Mouse (Mus musculus) kidney, embryonic 14.5 days (tissue): ENCODE results near the gene Sh3d21. TPM values are rescaled to one million over a fixed set of nuclear protein-coding genes. Genes with fewer than 3 reads are reported as not detected.

Experiments used
- ATAC-seq: fragments of 200-750 bp; cut with Nextera tagmentation; 2 replicates; pipeline ENCODE4 v1.8.0; 2017; ENCODE audit warnings: moderate number of reproducible peaks, mild to moderate bottlenecking, moderate TSS enrichment, moderate library complexity; ENCODE audit not compliant: low FRiP score, low TSS enrichment
- H3K27ac ChIP-seq: fragments of 300-500 bp; sonication (generic); 2 replicates; pipeline ENCODE4 v1.5.1; 2014; ENCODE audit warnings: low read depth, mild to moderate bottlenecking, low read length, moderate library complexity, mixed read lengths
- H3K27me3 ChIP-seq: fragments of 300-500 bp; sonication (generic); 2 replicates; pipeline ENCODE4 v1.6.1; 2014; ENCODE audit warnings: mild to moderate bottlenecking, low read length; ENCODE audit not compliant: control insufficient read depth, insufficient read depth
- H3K36me3 ChIP-seq: fragments of 300-500 bp; sonication (generic); 2 replicates; pipeline ENCODE4 v1.6.1; 2014; ENCODE audit warnings: low read length, mixed read lengths; ENCODE audit not compliant: control insufficient read depth, insufficient read depth
- H3K4me1 ChIP-seq: fragments of 300-500 bp; sonication (generic); 2 replicates; pipeline ENCODE4 v1.6.1; 2014; ENCODE audit warnings: low read length, mixed read lengths; ENCODE audit not compliant: control insufficient read depth, insufficient read depth
- H3K4me2 ChIP-seq: fragments of 300-500 bp; sonication (generic); replicated peaks from 2 replicates; pipeline ENCODE4 v1.6.1; 2014; ENCODE audit warnings: low read depth, mild to moderate bottlenecking, low read length
- H3K4me3 ChIP-seq: fragments of 300-500 bp; sonication (generic); 2 replicates; pipeline ENCODE4 v1.5.1; 2014; ENCODE audit warnings: mild to moderate bottlenecking, low read length
- H3K9ac ChIP-seq: fragments of 300-500 bp; sonication (generic); 2 replicates; pipeline ENCODE4 v1.6.1; 2014; ENCODE audit warnings: low read depth, mild to moderate bottlenecking, low read length, moderate library complexity
- H3K9me3 ChIP-seq: fragments of 300-500 bp; sonication (generic); 2 replicates; pipeline ENCODE4 v1.6.1; 2016; ENCODE audit warnings: low read length; ENCODE audit not compliant: control insufficient read depth
- WGBS: fragments of 180-500 bp; shearing (Covaris S2); extraction: QIAGEN DNeasy Blood & Tissue Kit; methylation state at CpG from one replicate; pipeline ENCODE4 v1.1.7; 2014; 5-methylcytosine and 5-hydroxymethylcytosine counted together
- polyA plus RNA-seq: library from polyadenylated mRNA; unstranded; fragments of >200 nt; fragmentation: Nextera tagmentation; extraction: Ambion mirVana; gene quantifications from 2 replicates; pipeline ENCODE4 v1.2.1, GENCODE M21; 2014

The Sh3d21 gene
- polyA plus RNA-seq, 1 experiment from 2014 or later = 8.7 TPM

DNA sequence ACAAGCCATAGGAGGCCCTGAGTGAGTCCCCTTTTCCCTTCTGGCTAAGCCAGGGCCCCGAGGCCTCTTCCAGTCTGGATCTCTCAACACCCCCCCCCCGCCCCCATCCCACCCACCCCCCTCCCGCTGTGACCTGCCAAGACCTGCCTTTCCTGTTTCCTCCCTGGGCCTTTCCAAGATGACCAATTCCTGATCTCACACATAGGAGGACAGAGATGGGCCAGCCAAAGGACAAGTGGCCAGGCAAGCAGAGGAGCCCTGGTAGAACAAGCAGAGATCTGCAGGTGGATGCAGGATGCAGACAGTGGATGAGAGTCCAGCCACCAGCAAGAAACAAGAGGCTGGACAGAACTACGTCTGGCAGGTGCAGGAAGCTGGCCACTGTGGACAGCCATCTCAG is 17.9 kb downstream of the Sh3d21 start:
- Histone ChIP-seq H3K4me1 (peaks cover 41% of the 10 kb centered on the region), H3K36me3 (peaks cover 4% of the 10 kb centered on the region; the same call in 1 of the 2 replicates), H3K9ac (no peak overlapping the region), H3K27ac (no peak overlapping the region), H3K4me3 (no peak overlapping the region), H3K4me2 (no peak overlapping the region), H3K9me3 (no peaks in the 10 kb centered on the region), H3K27me3 (no peaks in the 10 kb centered on the region)
- 39% methylated on average over 3 of the region's 4 CpGs for WGBS
- no peak for ATAC-seq

DNA sequence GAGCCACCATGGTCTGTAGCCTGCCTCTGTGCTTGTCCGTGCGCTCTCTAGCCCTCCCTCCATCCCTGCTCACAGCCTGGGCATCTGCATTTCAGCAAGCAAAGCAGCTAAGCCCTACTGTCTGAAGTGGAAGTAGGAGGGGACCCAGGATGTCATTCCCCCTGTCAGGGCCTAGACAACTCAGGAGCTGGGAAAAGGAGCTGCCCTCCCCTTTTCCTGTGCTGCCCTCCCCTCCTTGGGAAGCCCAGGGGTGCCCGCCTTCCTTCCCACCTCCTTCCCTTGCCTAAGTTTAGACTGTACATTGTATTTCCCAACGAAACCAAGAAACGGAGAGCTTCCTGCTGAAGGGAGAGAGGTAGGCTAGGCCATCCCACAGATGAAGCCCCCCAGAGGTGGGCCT is 22.3 kb downstream of the Sh3d21 start:
- Histone ChIP-seq H3K9me3 (no peaks in the 10 kb centered on the region), H3K27me3 (no peaks in the 10 kb centered on the region), H3K4me3 (no peak overlapping the region), H3K27ac (peak overlapping the region; percentile 48; the same call in 1 of the 2 replicates), H3K36me3 (peaks cover 41% of the 10 kb centered on the region), H3K4me2 (no peak overlapping the region), H3K4me1 (peaks cover 12% of the 10 kb centered on the region), H3K9ac (no peak overlapping the region)
- 68% methylated on average over 5 of the region's 5 CpGs for WGBS
- 0 out of 2 replicates have a peak, but pooled peaks have one; percentile 6 for ATAC-seq

DNA sequence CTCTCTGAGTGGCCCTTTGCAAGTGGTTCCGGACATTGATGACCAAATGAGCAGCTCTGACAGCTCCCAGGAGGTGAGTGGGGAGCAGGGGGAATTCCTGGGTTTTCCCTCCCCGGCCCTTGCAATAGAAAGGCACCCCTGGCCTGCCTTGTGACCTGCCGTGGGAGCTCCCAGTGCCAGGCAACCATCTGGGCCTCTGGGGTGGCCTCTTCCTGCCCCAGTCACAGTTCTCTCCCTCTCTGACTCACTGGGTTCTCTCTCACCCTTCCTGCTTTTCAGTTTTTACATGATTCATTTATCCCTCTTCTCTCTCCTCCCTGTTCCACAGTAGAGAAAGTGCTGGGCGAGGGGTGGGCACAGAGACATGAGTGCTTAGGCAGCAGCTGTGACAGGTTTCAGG is 25.5 kb downstream of the Sh3d21 start:
- H3K9me3 ChIP-seq = no peaks in the 10 kb centered on the region
- no peak overlapping the region for H3K9ac ChIP-seq
- 81% methylated on average over 4 of the region's 4 CpGs for WGBS
- no peak overlapping the region for H3K4me3 ChIP-seq
- ATAC-seq = no peak
- H3K4me2 ChIP-seq = no peak overlapping the region
- no peaks in the 10 kb centered on the region; the same call in 1 of the 2 replicates for H3K4me1 ChIP-seq
- H3K27me3 ChIP-seq = no peaks in the 10 kb centered on the region
- H3K27ac ChIP-seq = no peak overlapping the region
- peaks cover 53% of the 10 kb centered on the region for H3K36me3 ChIP-seq

DNA sequence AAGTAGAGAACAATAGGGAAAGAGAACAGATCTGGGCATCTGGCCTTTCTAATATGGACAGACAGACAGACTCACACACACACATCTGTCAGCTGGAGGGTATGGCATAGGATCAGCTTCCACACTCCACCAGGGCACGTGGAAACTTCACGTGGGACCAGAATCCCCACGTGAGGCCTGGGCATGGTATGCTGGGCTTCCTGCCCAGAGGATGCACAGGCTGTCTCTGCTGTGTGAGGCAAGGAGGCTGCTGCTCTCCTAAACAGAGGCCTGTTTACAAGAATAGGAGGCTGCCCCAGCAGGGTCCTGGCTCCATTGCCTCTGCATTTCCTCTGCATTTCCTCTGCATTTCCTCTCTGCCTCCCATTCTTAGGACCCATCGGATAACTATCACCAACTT is 28.7 kb downstream of the Sh3d21 start:
- H3K4me1 ChIP-seq = peaks cover 27% of the 10 kb centered on the region
- 75% methylated on average over 4 of the region's 4 CpGs for WGBS
- H3K9me3 ChIP-seq = no peaks in the 10 kb centered on the region
- no peak overlapping the region for H3K4me3 ChIP-seq
- no peak for ATAC-seq
- H3K4me2 ChIP-seq = no peak overlapping the region
- no peak overlapping the region for H3K27ac ChIP-seq
- no peaks in the 10 kb centered on the region for H3K27me3 ChIP-seq
- peaks cover 48% of the 10 kb centered on the region for H3K36me3 ChIP-seq
- no peak overlapping the region for H3K9ac ChIP-seq

DNA sequence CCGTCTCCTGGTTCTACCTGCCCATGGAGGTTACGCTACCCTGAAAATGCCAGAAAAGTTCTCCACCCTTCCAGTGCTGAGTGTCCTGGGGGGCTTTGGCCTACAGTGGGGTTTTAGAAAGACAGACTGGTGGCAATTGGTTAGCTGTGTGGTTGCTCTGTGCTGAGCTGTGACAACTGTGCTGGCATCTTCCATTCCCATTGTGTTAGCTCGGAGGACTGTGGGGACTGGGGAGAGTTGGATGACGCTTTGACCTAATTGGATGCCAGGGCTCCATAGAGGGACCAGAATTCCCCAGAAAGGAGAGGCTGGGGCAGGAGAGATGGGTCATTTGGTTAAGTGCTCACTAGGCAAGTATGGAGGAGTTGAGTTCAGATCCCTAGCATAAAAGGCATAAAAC is 29.1 kb downstream of the Sh3d21 start:
- peaks cover 31% of the 10 kb centered on the region for H3K4me1 ChIP-seq
- no peaks in the 10 kb centered on the region for H3K27me3 ChIP-seq
- H3K9ac ChIP-seq = no peak overlapping the region
- H3K27ac ChIP-seq = no peak overlapping the region
- no peaks in the 10 kb centered on the region for H3K9me3 ChIP-seq
- no peak overlapping the region for H3K4me2 ChIP-seq
- no peak overlapping the region for H3K4me3 ChIP-seq
- no peak for ATAC-seq
- WGBS = 90% methylated on average over 4 of the region's 4 CpGs
- H3K36me3 ChIP-seq = peaks cover 48% of the 10 kb centered on the region

DNA sequence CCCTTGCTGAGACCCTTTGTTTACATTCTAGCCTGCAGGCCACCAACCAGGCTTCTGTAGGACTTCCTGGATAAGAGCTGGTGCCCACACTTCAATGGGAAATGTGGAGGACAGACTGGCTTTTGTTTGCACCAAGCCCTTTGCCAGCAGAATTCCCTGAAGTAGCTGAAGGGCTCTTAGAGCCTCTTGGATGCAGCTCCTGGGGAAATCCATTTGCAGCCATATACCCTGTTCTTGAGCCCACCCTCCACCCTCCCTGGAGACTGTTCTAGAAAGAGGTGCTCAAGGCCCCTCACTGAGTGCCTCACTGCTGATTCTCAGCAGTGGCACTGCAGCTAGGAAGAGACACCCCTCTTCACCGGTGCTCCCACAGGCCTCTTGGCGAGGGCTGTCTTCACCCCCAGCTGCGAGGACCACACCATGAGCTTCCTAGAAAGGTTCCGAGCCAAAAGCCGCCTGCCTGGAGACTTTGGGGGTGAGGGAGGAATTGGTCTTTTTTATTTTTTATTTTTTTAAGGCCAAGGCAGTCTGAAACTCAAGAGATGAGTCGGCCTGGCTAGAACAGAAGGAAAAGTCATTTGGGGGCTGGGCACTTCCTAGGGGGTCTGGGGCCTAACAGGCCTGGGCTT is 30.5 kb downstream of the Sh3d21 start:
- H3K9ac ChIP-seq = no peak overlapping the region
- WGBS = 74% methylated on average over 6 of the region's 6 CpGs
- no peak for ATAC-seq

DNA sequence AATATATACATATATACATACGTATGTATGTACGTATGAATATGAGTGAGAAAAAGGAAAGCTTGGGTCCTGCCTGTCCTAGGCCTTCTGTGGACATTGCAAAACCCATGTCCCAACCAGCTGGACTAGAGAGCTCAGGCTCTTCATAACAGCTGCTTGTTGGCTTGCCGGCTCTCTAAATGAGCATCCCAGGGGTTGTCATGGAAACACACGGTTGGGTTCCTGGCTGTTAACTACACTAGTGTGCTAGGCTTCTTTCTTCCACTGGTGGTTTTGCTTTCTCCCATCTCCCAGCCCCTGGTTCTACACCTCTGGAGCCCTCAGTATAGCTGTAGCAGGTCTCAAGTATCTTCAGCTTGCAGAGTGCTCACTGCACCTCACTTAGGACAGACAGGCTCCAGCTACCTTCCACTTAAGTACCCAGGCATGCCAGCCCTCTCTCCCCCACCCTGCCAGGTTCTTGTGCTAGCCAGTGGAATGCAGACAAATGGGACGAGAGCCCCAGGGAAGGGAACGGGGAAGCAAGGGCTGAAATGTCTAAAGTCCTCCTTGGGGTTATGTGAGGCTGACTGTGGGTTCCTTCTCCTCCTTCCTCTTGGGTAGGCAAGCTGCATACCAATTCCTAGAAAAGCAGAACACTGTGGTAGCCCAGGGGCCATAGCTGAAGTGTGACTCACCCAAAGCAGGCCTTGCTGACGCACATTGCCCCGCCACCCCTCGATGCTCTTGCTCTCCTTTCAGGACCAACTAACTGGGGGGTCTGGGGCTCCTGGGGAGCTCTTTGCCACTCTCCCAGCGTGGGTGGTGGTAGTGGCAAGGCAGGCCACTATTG is 31.8 kb downstream of the Sh3d21 start:
- Histone ChIP-seq H3K9ac (no peak overlapping the region), H3K27ac (peak overlapping the region; percentile 82; the same call in 1 of the 2 replicates), H3K36me3 (peaks cover 39% of the 10 kb centered on the region), H3K27me3 (no peaks in the 10 kb centered on the region), H3K4me3 (no peak overlapping the region), H3K4me1 (peaks cover 31% of the 10 kb centered on the region), H3K4me2 (no peak overlapping the region), H3K9me3 (no peaks in the 10 kb centered on the region)
- peak; percentile 18; the same call in 1 of the 2 replicates for ATAC-seq
- WGBS = 61% methylated on average over 10 of the region's 10 CpGs

More for the DNA sequence above, 30.5 kb downstream of the Sh3d21 start:
- no peaks in the 10 kb centered on the region for H3K9me3 ChIP-seq
- peak overlapping the region; percentile 10; the same call in 1 of the 2 replicates for H3K27ac ChIP-seq
- no peak overlapping the region for H3K4me3 ChIP-seq
- H3K4me1 ChIP-seq = peaks cover 31% of the 10 kb centered on the region
- H3K27me3 ChIP-seq = no peaks in the 10 kb centered on the region
- H3K4me2 ChIP-seq = no peak overlapping the region
- peaks cover 43% of the 10 kb centered on the region for H3K36me3 ChIP-seq

DNA sequence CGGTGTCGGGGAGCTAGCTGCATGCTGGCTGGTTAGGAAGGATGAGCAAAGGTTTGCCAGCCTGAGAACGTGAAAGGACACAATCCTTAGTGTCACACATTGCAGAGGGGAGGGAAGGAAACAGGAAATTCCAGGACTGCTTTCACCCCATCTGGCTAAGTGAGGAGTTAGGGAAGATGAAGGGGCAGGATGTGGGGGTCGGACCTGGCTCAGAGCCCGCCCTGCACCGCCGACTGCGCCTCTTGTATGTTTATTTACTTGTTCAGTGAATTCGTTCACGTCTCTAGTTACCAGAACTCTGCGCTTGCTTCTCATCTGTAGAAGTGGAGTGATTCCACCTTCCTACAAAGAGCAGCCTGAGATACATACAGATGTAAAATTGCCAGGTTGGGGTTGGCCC is 32.8 kb downstream of the Sh3d21 start:
- H3K4me1 ChIP-seq = peaks cover 31% of the 10 kb centered on the region
- no peak overlapping the region for H3K9ac ChIP-seq
- H3K27me3 ChIP-seq = no peaks in the 10 kb centered on the region
- no peak overlapping the region for H3K4me2 ChIP-seq
- ATAC-seq = peak; percentile 75
- peak overlapping the region; percentile 82 for H3K27ac ChIP-seq
- H3K36me3 ChIP-seq = peaks cover 42% of the 10 kb centered on the region
- WGBS = 12% methylated on average over 11 of the region's 11 CpGs
- H3K9me3 ChIP-seq = no peaks in the 10 kb centered on the region
- no peak overlapping the region for H3K4me3 ChIP-seq
